Mouse (Mus musculus) frontal cortex, postnatal 25 days (tissue): ENCODE results near the gene Tph1.
"Not testable (repeated sequence)": the region's sequence is repeated elsewhere in the genome, so short reads cannot be mapped to it uniquely, and the experiment has no call there.

Experiments
- DNase-seq, 2 experiments: peaks; one replicate each; pipeline ENCODE4 v3.0.0; 2022; ENCODE audit warnings: low spot score in 2 of 2

The Tph1 gene

DNA sequence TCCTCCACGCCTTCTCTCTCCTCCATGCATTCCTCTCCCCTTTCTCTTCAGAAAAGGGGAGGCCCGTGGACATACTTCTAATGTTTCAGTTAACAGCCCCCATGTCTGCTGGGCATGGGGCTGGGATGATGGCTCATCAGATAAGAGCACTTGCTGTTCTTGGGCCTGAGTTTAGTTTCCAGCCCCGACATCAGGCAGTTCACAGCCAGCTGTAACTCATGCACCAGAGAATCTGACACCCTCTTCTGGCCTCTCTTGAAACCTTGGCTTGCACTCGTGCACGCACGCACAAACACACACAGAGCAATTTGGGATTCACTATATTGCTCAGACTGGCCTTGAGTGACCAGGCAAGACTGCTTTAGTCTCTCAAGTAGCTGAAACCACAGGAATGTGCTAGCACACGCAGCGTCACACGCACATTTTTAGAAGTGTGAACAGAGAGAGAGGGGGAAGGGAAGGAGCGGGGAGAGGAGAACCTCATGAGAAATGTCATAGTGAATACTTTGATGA is at the start of gene Tph1:
Gene Tph1, minus strand, starts transcription at position 378 of the 513 bp plus-strand sequence.
- no peak for DNase-seq

DNA sequence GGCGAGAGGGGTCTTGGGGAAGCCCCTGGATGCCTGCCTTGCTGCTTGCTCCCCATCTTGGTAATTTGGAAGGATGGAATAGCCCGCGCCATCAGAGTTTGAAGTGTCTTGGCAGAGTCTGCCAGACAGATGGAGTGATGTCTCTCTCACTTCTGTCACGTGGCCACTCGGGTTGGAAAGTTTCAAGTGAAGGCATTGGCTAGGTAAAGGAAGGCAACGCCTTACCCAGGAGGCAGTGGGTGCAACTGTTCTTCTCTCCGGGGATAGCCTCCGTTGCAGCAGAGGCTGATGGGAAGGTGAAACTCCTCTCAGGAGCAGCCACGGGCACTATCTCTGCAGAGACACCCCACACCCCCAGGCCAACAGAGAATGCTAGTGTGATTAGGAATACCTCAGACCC is 48.1 kb upstream of the Tph1 start:
- DNase-seq: no peak

DNA sequence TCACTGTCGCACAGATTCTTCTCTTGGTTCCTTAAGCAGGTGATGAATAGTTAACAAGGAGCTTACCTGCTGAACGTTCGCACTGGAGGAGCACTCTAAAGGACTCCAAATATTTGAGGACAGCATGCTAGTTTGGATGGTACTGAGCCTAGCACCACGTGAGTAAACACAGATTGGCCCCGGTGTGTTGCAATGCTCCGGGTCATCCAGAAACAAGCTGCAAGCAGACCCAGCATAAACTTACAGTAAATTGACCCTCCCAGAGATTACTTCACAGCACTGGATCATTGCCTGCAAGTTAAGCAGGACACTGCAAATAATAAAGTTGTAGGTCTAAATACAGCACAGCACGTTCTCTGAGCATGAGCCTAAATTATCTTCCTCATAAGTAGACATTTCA is 47.2 kb upstream of the Tph1 start:
- DNase-seq: no peak

DNA sequence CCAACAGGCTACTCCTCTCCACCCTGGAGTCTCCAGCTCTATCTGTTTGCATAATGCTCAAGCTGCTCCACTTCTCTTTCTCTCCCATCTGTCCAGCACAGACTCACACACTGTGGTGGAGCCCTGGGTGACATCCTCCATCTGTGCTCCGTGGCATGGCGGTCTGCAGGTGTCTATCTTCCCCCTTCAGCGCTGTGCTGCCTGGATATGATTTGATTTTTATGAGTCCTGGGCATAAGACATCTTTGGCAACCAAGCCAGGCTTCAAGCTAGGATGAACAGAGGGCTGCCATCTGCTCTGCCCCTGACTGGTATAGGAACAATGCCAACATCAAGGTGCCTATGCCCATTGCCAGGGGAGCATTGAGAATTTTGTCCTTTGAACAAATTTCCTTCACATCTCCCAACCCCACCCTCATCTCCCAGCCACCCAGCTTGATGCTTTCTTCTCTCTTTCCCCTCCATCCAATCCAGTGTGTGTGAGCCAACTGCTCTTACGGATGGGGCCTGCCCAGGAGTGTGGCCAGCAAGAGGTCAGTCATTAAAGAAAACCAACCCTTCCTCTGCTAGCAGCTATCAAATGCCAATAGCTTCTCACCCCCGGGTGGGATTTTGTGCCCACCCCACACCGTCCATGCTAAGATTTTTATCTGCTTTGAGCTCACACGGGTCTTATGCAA is 46.4 kb upstream of the Tph1 start:
- no peak for DNase-seq

DNA sequence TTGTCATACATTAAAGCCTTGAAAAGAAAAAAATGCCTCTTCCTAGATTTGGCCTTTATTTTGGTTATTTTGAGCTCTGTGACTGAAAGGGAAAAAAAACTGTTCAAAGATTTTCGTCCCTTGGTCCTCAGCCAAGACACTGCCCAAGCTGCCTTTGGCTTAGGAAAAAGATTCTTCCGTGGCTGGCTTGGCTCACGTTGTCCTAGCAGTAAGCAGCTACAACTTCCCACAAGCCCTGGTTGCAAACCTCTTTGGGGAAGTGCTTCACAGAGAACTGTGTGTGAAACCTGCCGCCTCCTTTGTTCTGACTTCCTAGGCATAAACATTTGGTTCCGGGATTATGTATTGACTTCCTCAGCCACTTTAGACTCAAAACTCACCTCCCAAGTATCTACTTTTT is 44.6 kb upstream of the Tph1 start:
- no peak for DNase-seq

GRCm38 (mm10) chr7:46715600-46715999 is 43.3 kb upstream of the Tph1 start, which contains the start of gene Saa3:
Saa3 (minus strand) TSS chr7:46715700.
- DNase-seq: no peak

- DNase-seq: peak; percentile 31 to 58
These were observed 42.2 kb upstream of the Tph1 start for GRCm38 (mm10) chr7:46714518-46714917.

DNA sequence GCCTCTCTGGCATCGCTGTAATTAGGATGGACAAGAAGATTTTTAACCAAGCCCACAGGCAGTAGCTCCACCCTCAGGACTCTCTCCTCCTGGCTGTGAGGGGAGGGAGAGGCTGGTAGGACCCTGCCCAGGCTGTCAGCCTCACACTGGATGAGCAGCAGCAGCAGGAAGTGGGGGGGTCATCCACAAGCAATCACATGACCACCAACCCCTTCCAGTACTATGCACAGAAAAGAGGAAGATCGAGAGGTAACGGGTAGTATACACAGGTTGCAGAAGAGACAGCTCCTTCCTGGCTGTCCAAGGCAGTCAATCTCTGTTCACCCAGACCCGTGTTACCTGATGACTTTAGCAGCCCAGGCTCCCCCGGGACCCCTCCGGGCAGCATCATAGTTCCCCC is 39.9 kb upstream of the Tph1 start:
- DNase-seq: no peak

DNA sequence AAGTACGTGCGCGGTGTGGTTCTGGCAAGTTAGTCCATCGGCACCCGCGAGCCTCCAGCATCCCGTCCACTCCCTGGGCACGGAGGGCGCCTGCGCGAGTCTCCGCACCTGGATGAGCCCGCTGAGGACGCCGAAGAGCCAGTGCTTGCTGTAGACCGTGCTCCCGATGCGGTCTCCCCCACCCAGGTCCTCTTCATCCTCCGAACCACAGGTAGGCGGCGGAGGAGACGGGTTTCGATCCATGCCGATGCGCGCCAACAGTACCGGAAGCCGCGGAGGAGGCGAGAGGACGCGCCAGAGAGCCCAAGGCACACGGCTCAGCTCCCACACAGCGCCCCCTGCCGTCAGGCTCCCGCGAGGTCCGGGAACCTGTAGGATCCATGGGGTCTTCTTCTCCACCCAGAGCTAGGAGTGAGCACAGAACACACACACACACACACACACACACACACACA is 38.1 kb upstream of the Tph1 start, which contains the start of gene Saal1:
Gene Saal1, minus strand, starts transcription at position 291 of the 455 bp plus-strand sequence.
- DNase-seq: peak; percentile 57 to 69

DNA sequence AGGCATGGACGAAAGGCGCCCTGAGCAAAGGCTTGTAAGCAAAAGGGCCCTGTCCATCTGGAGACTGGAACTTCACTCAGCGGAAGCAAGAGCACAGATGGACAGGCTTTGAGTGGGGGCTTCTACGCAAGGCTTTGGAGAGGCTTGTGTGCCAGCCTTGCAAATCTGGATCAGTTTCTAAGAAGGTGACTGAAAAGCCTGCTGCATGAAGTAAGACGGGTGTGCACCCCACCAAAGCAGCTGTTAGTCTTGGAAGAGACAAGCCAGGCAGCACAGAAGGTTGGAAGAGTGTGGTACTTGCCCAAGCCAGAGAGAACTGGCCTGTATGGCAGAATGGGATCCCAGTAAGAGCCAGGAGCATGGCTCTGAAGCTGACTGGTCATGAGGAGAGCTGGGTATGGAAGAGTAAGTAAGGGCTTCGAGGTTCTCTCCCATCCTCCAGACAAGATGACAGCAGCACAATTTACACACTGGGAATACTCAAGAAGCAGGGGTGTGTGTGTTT is 28.2 kb upstream of the Tph1 start:
- DNase-seq: no peak

DNA sequence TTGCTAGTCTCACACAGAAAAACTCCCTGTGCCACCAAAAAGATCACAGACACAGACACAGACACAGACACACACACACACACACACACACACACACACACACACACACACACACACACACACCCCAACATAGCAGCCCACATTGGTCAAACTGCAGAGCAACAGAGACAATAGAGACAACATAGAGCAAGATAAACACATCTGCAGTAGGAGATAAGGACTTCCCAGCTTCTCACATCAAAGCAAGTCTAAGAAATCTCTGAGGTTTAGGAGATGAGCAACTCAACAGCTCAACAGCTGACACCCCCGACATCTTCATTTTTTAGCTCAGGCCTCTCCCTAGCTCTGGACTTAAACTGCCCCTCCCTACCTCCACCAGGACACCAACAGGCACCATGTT is 24.4 kb upstream of the Tph1 start:
- DNase-seq: no peak

DNA sequence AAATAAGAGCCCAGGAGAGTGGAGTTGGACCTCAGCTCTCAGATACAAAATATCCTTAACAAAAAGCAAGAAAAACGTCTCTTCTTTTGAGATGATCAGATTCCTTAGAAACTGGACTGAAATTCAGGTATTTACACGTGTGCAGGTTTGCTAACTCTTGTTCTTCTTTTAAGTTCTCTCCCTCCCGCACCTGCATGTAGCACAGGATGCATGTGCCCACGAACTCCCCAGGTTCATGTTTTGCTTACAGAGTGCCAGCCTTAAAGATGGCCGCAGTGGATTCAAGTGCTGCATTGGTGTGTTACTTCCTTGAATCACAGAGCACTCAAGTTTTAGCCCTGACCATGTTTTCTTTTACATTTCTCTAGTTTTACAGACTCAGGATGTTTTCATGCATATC is 14.5 kb upstream of the Tph1 start:
- DNase-seq: no peak

DNA sequence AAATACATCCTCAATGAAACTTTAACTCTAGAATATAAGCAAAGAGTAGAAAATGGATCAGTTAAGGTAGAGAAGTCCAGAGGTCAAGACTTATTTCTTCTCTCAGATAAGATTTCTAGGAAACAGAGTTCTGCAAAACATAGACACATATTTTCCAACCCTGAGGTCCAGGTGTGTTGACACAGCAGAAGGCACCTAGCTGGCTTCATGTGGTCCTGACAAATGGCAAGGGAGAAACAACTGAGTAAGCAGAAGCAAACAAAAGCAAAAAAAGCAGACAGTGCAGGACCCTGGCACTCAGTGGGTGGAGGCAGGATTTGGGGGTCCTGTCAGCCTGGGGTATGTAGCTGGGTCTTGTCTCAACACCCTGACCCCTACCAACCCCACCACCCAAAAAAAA is 8.4 kb upstream of the Tph1 start:
- no peak for DNase-seq

DNA sequence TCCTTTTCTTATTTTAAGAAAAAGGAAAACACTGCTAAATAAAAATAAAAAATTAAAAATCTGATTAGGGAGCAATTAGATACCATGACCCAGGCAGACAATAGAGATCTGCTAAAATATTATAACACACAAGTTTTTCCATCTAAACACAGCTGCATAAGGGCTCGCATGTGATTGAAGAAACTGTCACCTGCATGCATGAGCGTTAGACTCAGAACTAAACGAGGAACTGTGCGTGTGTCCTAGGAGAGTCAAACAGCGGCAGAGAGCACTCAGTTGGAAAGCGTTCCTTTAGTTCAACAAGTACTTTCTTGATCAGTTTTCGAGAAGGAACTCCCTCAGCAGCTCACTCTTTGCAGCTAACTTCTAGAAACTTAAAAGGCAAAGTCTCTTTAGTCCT is 6.7 kb upstream of the Tph1 start:
- DNase-seq: not testable (repeated sequence)

DNA sequence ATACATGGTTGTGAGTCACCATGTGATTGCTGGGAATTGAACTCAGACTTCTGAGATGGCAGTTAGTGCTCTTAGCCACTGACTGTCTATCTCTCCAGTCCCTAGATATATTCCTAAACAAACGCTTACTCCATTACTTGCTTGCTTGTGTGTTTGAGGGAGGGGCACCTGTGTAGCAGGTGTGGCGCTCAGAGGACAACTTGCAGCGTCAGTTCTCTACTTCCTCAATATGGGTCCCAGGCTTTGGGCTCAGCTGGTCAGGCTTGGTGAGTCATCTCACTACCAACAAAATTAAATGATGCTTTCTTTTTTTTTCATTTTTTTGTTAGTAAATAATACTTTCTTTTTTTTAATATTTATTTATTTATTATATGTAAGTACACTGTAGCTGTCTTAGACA is 6.1 kb upstream of the Tph1 start:
- DNase-seq: no peak

DNA sequence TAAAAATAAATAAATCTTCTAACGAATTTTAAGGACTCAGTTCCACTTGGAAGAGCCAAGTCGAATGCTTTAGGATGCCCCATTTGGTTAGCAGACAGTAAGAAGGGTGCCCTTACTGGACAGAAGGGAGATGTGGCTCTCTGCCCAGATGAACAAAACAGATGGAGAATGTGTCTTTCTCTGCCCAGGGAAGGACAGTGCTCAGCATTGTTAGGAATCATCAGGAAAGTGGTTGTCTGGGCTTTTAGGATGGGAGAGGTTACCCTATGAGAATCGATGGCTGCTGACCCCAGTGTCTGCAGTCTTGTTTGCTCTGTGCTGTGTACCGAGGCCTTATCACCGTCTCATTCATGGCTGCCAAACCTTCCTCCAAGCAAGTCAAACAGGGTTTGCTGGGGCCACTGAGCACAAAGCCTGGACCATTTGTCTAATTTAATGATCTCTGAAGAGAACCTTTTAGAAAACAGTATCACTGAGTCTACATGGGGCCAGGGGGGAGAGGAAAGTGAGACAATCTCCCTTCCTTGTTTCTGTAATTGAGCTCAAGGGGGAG is 4.5 kb upstream of the Tph1 start:
- no peak for DNase-seq

- DNase-seq: no peak
These were observed 3.5 kb upstream of the Tph1 start for GRCm38 (mm10) chr7:46675886-46676285.

DNA sequence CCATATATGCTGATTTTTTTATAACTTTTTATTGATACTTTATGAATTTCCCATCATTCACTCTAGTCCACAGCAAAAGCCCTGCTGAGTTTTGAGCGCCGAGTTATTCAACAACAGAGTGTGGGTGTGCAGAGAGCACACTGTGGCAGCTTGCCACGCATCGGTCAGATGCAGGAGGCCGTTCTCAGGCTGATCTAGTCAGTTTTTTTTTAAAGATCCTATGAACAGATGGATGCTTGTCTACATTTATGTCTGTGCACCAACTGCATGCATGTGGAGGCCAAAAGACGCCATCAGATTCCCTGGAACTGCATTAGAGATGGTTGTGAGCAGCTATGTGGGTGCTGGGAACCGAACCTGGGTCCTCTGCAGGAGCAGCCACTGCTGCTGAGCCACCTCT is 2.7 kb upstream of the Tph1 start:
- DNase-seq: no peak

- no peak for DNase-seq
These were observed 5.1 kb downstream of the Tph1 start for GRCm38 (mm10) chr7:46667256-46667655.

DNA sequence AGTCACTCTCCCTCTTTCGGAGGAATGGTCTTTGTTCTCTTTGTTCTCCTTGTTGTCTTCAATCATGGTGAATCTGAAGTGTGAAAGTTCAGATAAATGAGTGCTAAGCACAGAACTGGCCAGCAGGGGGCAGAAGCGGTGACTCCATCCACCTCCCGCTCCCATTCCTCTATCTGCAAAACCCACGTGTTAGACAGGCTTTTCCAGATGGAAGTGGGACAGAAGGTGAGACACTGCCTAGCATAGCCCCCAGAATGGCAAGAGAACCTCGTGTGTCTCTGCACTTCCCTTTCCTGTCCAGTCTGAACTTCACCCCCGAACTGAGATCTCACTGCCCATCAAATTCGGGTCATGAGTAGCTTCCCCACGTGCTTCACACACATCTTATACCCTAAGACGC is 7.1 kb downstream of the Tph1 start:
- DNase-seq: no peak

DNA sequence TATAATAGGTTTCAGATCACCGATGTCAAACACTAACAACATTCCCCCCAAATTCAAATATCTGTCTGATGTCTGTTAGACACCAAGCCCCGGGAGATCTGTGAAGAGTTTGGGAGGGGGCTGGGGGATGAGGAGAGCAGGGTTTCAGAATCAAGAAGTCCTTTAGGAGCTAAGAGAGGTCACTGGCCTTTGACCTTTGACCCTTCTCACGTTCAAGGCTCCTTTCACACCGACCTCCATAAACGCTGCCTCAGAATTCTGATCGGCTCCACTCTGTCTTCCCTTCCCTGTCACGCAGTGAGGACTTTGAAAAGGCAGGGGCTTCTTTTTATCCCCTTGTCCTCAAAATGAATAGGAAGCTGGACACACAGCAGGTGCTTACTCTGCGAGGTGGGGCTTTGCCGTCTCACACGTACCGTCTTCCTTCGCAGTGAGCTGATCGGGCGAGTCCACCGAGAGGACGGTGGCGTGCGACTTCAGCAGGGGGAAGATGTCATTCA is 10.7 kb downstream of the Tph1 start:
- no peak for DNase-seq

GRCm38 (mm10) chr7:46652279-46652678 is 20.1 kb downstream of the Tph1 start:
- no peak for DNase-seq

- DNase-seq: not testable (repeated sequence)
These were observed 22.1 kb downstream of the Tph1 start for GRCm38 (mm10) chr7:46650231-46650630.
